Mouse (Mus musculus) midbrain, embryonic 16.5 days (tissue): ENCODE results near the gene Vmn1r27. TPM values are rescaled to one million over a fixed set of nuclear protein-coding genes. Genes with fewer than 3 reads are reported as not detected.

Experiments used
- ATAC-seq: fragments of 200-750 bp; cut with Nextera tagmentation; 2 replicates; pipeline ENCODE4 v1.8.0; 2017; ENCODE audit warnings: moderate TSS enrichment
- H3K27ac ChIP-seq: fragments of 300-500 bp; sonication (generic); 2 replicates; pipeline ENCODE4 v1.5.1; 2014; ENCODE audit warnings: mild to moderate bottlenecking, low read length, mixed read lengths
- H3K27me3 ChIP-seq: fragments of 300-500 bp; sonication (generic); 2 replicates; pipeline ENCODE4 v1.6.1; 2014; ENCODE audit warnings: low read depth, low read length, mixed read lengths; ENCODE audit not compliant: control insufficient read depth, insufficient read depth
- H3K36me3 ChIP-seq: fragments of 300-500 bp; sonication (generic); 2 replicates; pipeline ENCODE4 v1.6.1; 2014; ENCODE audit warnings: mild to moderate bottlenecking, low read length, moderate library complexity, mixed read lengths; ENCODE audit not compliant: control insufficient read depth, insufficient read depth
- H3K4me1 ChIP-seq: fragments of 300-500 bp; sonication (generic); 2 replicates; pipeline ENCODE4 v1.6.1; 2014; ENCODE audit warnings: mild to moderate bottlenecking, low read length, mixed read lengths; ENCODE audit not compliant: control insufficient read depth, insufficient read depth
- H3K4me2 ChIP-seq: fragments of 300-500 bp; sonication (generic); 2 replicates; pipeline ENCODE4 v1.6.1; 2014; ENCODE audit warnings: mild to moderate bottlenecking, low read length, mixed read lengths
- H3K4me3 ChIP-seq: fragments of 300-500 bp; sonication (generic); 2 replicates; pipeline ENCODE4 v1.5.1; 2014; ENCODE audit warnings: low read depth, mild to moderate bottlenecking, low read length, moderate library complexity, mixed read lengths
- H3K9ac ChIP-seq: fragments of 300-500 bp; sonication (generic); 2 replicates; pipeline ENCODE4 v1.6.1; 2014; ENCODE audit warnings: low read depth, low read length, mixed read lengths
- H3K9me3 ChIP-seq: fragments of 300-500 bp; sonication (generic); replicated peaks from 2 replicates; pipeline ENCODE4 v1.6.1; 2014; ENCODE audit warnings: mild to moderate bottlenecking, low read length, mixed read lengths; ENCODE audit not compliant: control insufficient read depth, poor library complexity, severe bottlenecking
- WGBS: fragments of 180-500 bp; shearing (Covaris S2); extraction: QIAGEN DNeasy Blood & Tissue Kit; methylation state at CpG from one replicate; pipeline ENCODE4 v1.1.7; 2014; 5-methylcytosine and 5-hydroxymethylcytosine counted together
- polyA plus RNA-seq: library from polyadenylated mRNA; unstranded; fragments of >200 nt; fragmentation: Nextera tagmentation; extraction: Ambion mirVana; gene quantifications from 2 replicates; pipeline ENCODE4 v1.2.1, GENCODE M21; 2015

Vmn1r27 gene
- polyA plus RNA-seq, result not detected in 2 replicates

DNA sequence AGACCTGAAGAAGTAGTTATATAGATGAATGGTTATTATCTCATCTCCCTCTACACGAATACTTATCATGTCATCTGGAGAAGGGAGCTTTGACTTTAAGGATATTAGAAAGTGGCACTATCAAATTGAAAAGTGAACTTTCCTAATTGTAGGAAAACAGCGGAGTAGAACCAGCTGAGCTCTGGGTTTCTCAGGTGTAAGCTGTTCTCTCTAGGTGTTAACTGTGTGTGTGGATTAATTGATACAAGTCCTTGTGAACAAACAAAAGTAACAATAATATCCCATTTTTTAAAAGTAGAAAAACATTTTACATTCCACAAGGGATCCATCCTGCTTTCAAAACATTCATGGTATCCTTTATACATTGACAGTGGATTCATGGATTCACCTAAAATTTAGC, at the start of gene Vmn1r27:
Gene Vmn1r27, minus strand, starts transcription at position 101 of the 400 bp plus-strand sequence.
- no peaks in the 10 kb centered on the region for H3K36me3 ChIP-seq
- no peak within 1 kb of the TSS for H3K4me3 ChIP-seq
- no peak within 1 kb of the TSS for H3K27ac ChIP-seq
- H3K27me3 ChIP-seq, result no peaks in the 10 kb centered on the region
- no peak within 1 kb of the TSS for H3K4me2 ChIP-seq
- 80% methylated on average over 2 of the region's 2 CpGs for WGBS
- no peak within 1 kb of the TSS for H3K9ac ChIP-seq
- H3K4me1 ChIP-seq, result no peaks in the 10 kb centered on the region
- no peak for ATAC-seq
- no peaks in the 10 kb centered on the region for H3K9me3 ChIP-seq

DNA sequence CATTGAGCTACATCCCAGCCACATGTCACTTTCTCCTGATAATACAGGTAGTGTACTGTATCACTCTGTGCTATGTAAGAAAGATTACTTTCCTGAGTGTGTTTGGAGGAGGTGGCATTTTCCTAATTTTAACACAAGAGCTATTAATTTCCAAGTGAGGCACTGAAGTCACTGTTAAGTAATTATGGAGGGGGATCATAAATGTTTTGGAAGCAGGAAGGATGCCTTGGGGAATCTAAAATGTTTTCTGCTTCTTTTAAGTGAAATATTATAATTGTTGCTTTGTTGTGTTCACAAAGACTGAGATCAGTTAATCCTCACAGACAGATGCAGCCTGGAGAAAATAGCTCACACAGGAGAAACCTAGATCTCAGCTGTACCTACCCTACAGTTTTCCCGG, 43.1 kb upstream of the Vmn1r27 start, which contains the start of gene Vmn1r28:
Gene Vmn1r28, plus strand, starts transcription at position 301 of the 400 bp plus-strand sequence.
- ATAC-seq, result no peak
- 100% methylated on average over 1 of the region's 1 CpGs for WGBS
- no peak within 1 kb of the TSS for H3K4me2 ChIP-seq
- no peaks in the 10 kb centered on the region for H3K36me3 ChIP-seq
- H3K4me3 ChIP-seq, result no peak within 1 kb of the TSS
- H3K27me3 ChIP-seq, result no peaks in the 10 kb centered on the region
- H3K27ac ChIP-seq, result no peak within 1 kb of the TSS
- H3K9ac ChIP-seq, result no peak within 1 kb of the TSS
- H3K9me3 ChIP-seq, result no peaks in the 10 kb centered on the region
- no peaks in the 10 kb centered on the region for H3K4me1 ChIP-seq

DNA sequence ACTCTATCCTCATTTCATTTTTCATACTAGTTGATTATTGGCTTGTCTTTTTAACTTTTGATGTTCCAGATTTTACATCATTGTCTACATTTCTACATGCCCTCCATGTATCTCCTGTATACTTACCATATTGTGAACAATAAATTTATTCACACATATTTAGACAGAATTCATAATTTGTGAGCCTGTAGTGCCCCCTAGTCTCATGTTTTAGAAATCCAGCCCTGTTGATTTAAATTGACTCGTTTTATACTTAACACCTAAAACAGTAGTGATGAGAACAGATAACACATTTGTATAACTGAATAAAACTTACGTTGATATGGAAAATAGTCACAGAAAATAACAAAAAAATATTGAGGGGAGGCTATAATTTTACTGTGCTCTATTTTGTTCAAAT, 2.5 kb downstream of the Vmn1r27 start:
- Histone ChIP-seq H3K4me3 (no peak overlapping the region), H3K9ac (no peak overlapping the region), H3K27ac (no peak overlapping the region), H3K4me1 (no peaks in the 10 kb centered on the region), H3K36me3 (no peaks in the 10 kb centered on the region), H3K9me3 (no peaks in the 10 kb centered on the region), H3K27me3 (no peaks in the 10 kb centered on the region), H3K4me2 (no peak overlapping the region)
- no peak for ATAC-seq
- 77% methylated on average over 2 of the region's 2 CpGs for WGBS

Other genes with a start within 250 kb of the Vmn1r27 start
- gene Vmn1r25, start 238.0 kb downstream of the Vmn1r27 start, polyA plus RNA-seq, result not detected in 2 replicates
- gene Vmn1r26, start 203.7 kb downstream of the Vmn1r27 start, polyA plus RNA-seq, result not detected in 2 replicates
- not detected in 2 replicates for gene Vmn1r28, start 43.2 kb upstream of the Vmn1r27 start, polyA plus RNA-seq
- not detected in 2 replicates for gene Vmn1r29, start 82.7 kb upstream of the Vmn1r27 start, polyA plus RNA-seq
- gene Vmn1r30, start 224.6 kb upstream of the Vmn1r27 start, polyA plus RNA-seq, result not detected in 2 replicates